In genomic region chr11:19005007-19005912, GRCm38 (mm10) we compare ENCODE assay signal across 22 mouse cellular contexts. TPM values are rescaled to one million over a fixed set of nuclear protein-coding genes. Genes with fewer than 3 reads are reported as not detected.
DNase-seq lines count a peak whose midpoint lies in the region; ATAC-seq and TF ChIP-seq lines count a peak whose summit lies in the region.
"Had no signal": no experiment of that assay in that cellular context is flagged by ENCODE, and none has a peak within 500 bp of the region (broad histone marks: within the 10 kb centered on the region; RNA-seq: fewer than 3 reads in every experiment).

No protein-coding gene starts in this region.

- peaks cover 42% of the 10 kb centered on the region for H3K4me1 ChIP-seq in hindbrain, embryonic 14.5 days (replicated peaks; ENCODE audit: control insufficient read depth, insufficient read depth, low read length)
- H3K4me1 ChIP-seq in hindbrain, embryonic 12.5 days: peaks cover 29% of the 10 kb centered on the region
- peaks cover 24% of the 10 kb centered on the region for H3K4me1 ChIP-seq in lung, embryonic 15.5 days
- peaks cover 2% of the 10 kb centered on the region for H3K4me1 ChIP-seq in lung, adult 2 months (ENCODE audit: control insufficient read depth, insufficient read depth, low read length)
- peaks cover 16% of the 10 kb centered on the region; the same call in 1 of the 2 replicates for H3K4me1 ChIP-seq in hindbrain, postnatal 0 days (ENCODE audit: insufficient read depth, low read length)
- peaks cover 31% of the 10 kb centered on the region for H3K4me1 ChIP-seq in stomach, embryonic 16.5 days (ENCODE audit: control insufficient read depth, insufficient read depth, low read length)
- H3K4me1 ChIP-seq: liver, embryonic 15.5 days had no signal

- no peak for TF ChIP-seq CTCF in lung, adult 2 months (IDR thresholded peaks at IDR 0.05; ENCODE audit: insufficient read depth, low read length)
- no peak for TF ChIP-seq CTCF in hindbrain, postnatal 0 days (IDR thresholded peaks at IDR 0.05; ENCODE audit: low read depth)

- no peak overlapping the region for H3K9ac ChIP-seq in hindbrain, embryonic 14.5 days
- H3K9ac ChIP-seq in hindbrain, embryonic 12.5 days: no peak overlapping the region
- H3K9ac ChIP-seq in lung, embryonic 15.5 days: no peak overlapping the region
- H3K9ac ChIP-seq in hindbrain, postnatal 0 days (replicated peaks; ENCODE audit: low read length): no peak overlapping the region
- H3K9ac ChIP-seq in stomach, embryonic 16.5 days (ENCODE audit: low read length): no peak overlapping the region
- H3K9ac ChIP-seq: heart, embryonic 13.5 days; liver, embryonic 15.5 days had no signal

- peak overlapping the region; percentile 93 for H3K4me2 ChIP-seq in hindbrain, embryonic 14.5 days (replicated peaks)
- H3K4me2 ChIP-seq in hindbrain, embryonic 12.5 days (replicated peaks): no peak overlapping the region
- no peak overlapping the region for H3K4me2 ChIP-seq in lung, embryonic 15.5 days
- H3K4me2 ChIP-seq in hindbrain, postnatal 0 days (ENCODE audit: low read depth, low read length): 0 out of 2 replicates have a peak overlapping the region, but pooled peaks have one; percentile 78
- H3K4me2 ChIP-seq in stomach, embryonic 16.5 days (ENCODE audit: low read depth, low read length): no peak overlapping the region
- H3K4me2 ChIP-seq: heart, embryonic 13.5 days; liver, embryonic 15.5 days had no signal

- no peak for TF ChIP-seq POLR2A in lung, adult 2 months (IDR thresholded peaks at IDR 0.05; ENCODE audit: borderline replicate concordance, extremely low read depth, low read depth, low read length)

- peaks cover 41% of the 10 kb centered on the region for H3K36me3 ChIP-seq in hindbrain, embryonic 14.5 days (replicated peaks; ENCODE audit: control insufficient read depth, insufficient read depth)
- peaks cover 25% of the 10 kb centered on the region for H3K36me3 ChIP-seq in hindbrain, embryonic 12.5 days
- H3K36me3 ChIP-seq in lung, embryonic 15.5 days: peaks cover 13% of the 10 kb centered on the region
- no peaks in the 10 kb centered on the region for H3K36me3 ChIP-seq in hindbrain, postnatal 0 days (ENCODE audit: insufficient read depth, low read length)
- H3K36me3 ChIP-seq in stomach, embryonic 16.5 days (ENCODE audit: control insufficient read depth, insufficient read depth, low read length): 0 out of 2 replicates have a peak, but pooled peaks cover 5% of the 10 kb centered on the region
- H3K36me3 ChIP-seq: liver, embryonic 15.5 days; neural tube, embryonic 15.5 days had no signal

- DNase-seq in hindbrain, embryonic 14.5 days (ENCODE audit: low spot score): no peak
- DNase-seq in lung, adult 2 months: no peak
- no peak for DNase-seq in hindbrain, postnatal 0 days (ENCODE audit: low spot score)
- DNase-seq in adrenal gland, adult 8-10 months: no peak
- DNase-seq: cerebellum, adult 11 months; cerebellum, adult 9-11 months; gastrocnemius, postnatal 10 days; heart, postnatal 14 days; left cerebral cortex, postnatal 4 days; liver; right cerebral cortex, adult 18-20 months; right cerebral cortex, postnatal 4 days had no signal

- H3K27ac ChIP-seq in hindbrain, embryonic 14.5 days: peak overlapping the region; percentile 39; the same call in 1 of the 2 replicates
- H3K27ac ChIP-seq in hindbrain, embryonic 12.5 days: no peak overlapping the region
- peak overlapping the region; percentile 92 for H3K27ac ChIP-seq in lung, embryonic 15.5 days
- no peak overlapping the region for H3K27ac ChIP-seq in hindbrain, postnatal 0 days
- H3K27ac ChIP-seq in stomach, embryonic 16.5 days (ENCODE audit: low read length): peak overlapping the region; percentile 64; the same call in 1 of the 2 replicates
- H3K27ac ChIP-seq: liver, embryonic 15.5 days; macrophage had no signal

- 78% methylated on average over 9 of the region's 9 CpGs for WGBS in hindbrain, embryonic 14.5 days
- WGBS in hindbrain, embryonic 12.5 days: 88% methylated on average over 9 of the region's 9 CpGs
- whole genome bisulfite sequencing in lung, embryonic 15.5 days: 34% methylated on average over 9 of the region's 9 CpGs
- 63% methylated on average over 9 of the region's 9 CpGs for WGBS in lung, adult 2 months
- WGBS in hindbrain, postnatal 0 days: 69% methylated on average over 9 of the region's 9 CpGs
- WGBS in stomach, embryonic 16.5 days: 44% methylated on average over 9 of the region's 9 CpGs

- ATAC-seq in hindbrain, embryonic 14.5 days (ENCODE audit: low FRiP score): no peak
- ATAC-seq in hindbrain, embryonic 12.5 days (ENCODE audit: low FRiP score): no peak
- ATAC-seq in lung, embryonic 15.5 days (ENCODE audit: borderline replicate concordance, extremely low read depth, low FRiP score, low TSS enrichment): peak; percentile 77
- no peak for ATAC-seq in hindbrain, postnatal 0 days
- peak; percentile 37; the same call in 1 of the 2 replicates for ATAC-seq in stomach, embryonic 16.5 days (ENCODE audit: insufficient read depth, low FRiP score)
- ATAC-seq: forebrain, embryonic 16.5 days; inflammation-experienced regulatory T-cells, adult 6 months; Patski had no signal

- H3K4me3 ChIP-seq in hindbrain, embryonic 14.5 days (replicated peaks; ENCODE audit: low read length): no peak overlapping the region
- H3K4me3 ChIP-seq in hindbrain, embryonic 12.5 days: no peak overlapping the region
- no peak overlapping the region for H3K4me3 ChIP-seq in lung, embryonic 15.5 days
- no peak overlapping the region for H3K4me3 ChIP-seq in lung, adult 2 months (replicated peaks; ENCODE audit: extremely low read depth, low read depth, low read length)
- no peak overlapping the region for H3K4me3 ChIP-seq in hindbrain, postnatal 0 days (ENCODE audit: low read length)
- H3K4me3 ChIP-seq in stomach, embryonic 16.5 days (replicated peaks; ENCODE audit: low read length): no peak overlapping the region
- H3K4me3 ChIP-seq: heart, embryonic 13.5 days; liver, embryonic 15.5 days; neural tube, embryonic 15.5 days had no signal

- H3K9me3 ChIP-seq in hindbrain, embryonic 14.5 days (ENCODE audit: control insufficient read depth, low read length): no peaks in the 10 kb centered on the region
- no peaks in the 10 kb centered on the region for H3K9me3 ChIP-seq in hindbrain, embryonic 12.5 days (replicated peaks)
- H3K9me3 ChIP-seq in lung, embryonic 15.5 days: no peaks in the 10 kb centered on the region
- H3K9me3 ChIP-seq in hindbrain, postnatal 0 days (ENCODE audit: low read length): no peaks in the 10 kb centered on the region
- H3K9me3 ChIP-seq in stomach, embryonic 16.5 days (replicated peaks; ENCODE audit: control insufficient read depth, low read length): no peaks in the 10 kb centered on the region
- H3K9me3 ChIP-seq: heart, embryonic 13.5 days; liver, embryonic 15.5 days; neural tube, embryonic 15.5 days had no signal

- no peaks in the 10 kb centered on the region for H3K27me3 ChIP-seq in hindbrain, embryonic 14.5 days (ENCODE audit: control insufficient read depth, insufficient read depth, low read length)
- no peaks in the 10 kb centered on the region for H3K27me3 ChIP-seq in hindbrain, embryonic 12.5 days
- 0 out of 2 replicates have a peak, but pooled peaks cover 3% of the 10 kb centered on the region for H3K27me3 ChIP-seq in lung, embryonic 15.5 days
- no peaks in the 10 kb centered on the region for H3K27me3 ChIP-seq in hindbrain, postnatal 0 days (ENCODE audit: insufficient read depth, low read length)
- H3K27me3 ChIP-seq in stomach, embryonic 16.5 days (ENCODE audit: control insufficient read depth, insufficient read depth, low read length): no peaks in the 10 kb centered on the region
- H3K27me3 ChIP-seq: heart, embryonic 13.5 days; liver, embryonic 15.5 days; neural tube, embryonic 15.5 days; Patski had no signal

RNA-seq across cellular contexts. Expression of gene Meis1, which starts 13.5 kb away (rescaled TPM):
- 171 and 178 TPM in 2 replicates for polyA plus RNA-seq in hindbrain, embryonic 14.5 days (2014; fragmentation: Nextera tagmentation; extraction: Ambion mirVana)
- 173 and 204 TPM in 2 replicates for polyA plus RNA-seq in hindbrain, embryonic 12.5 days (2016; fragmentation: Nextera tagmentation; extraction: Ambion mirVana)
- 112 and 116 TPM in 2 replicates for polyA plus RNA-seq in lung, embryonic 15.5 days (2015; fragmentation: Nextera tagmentation; extraction: Ambion mirVana)
- polyA plus RNA-seq in lung, adult 2 months (2012; rRNA removed): 26.0 and 31.3 TPM in 2 replicates
- 89.3 and 99.4 TPM in 2 replicates for total RNA-seq in hindbrain, postnatal 0 days (2014; rRNA removed)
- polyA plus RNA-seq in hindbrain, postnatal 0 days (2015; fragmentation: Nextera tagmentation; extraction: Ambion mirVana): 112 and 114 TPM in 2 replicates
- 143 and 153 TPM in 2 replicates for polyA plus RNA-seq in stomach, embryonic 16.5 days (2015; fragmentation: Nextera tagmentation; extraction: Ambion mirVana)
- 10 to 100 TPM; 47.3 to 67.8 (median 55.1) TPM for total RNA-seq in adrenal gland, adult 8-10 months (2022)

Comparison
In these comparisons a context has a peak if more than half of its experiments do, and no peak if none do; other contexts are left out.
1. H3K27ac ChIP-seq: peak in hindbrain, embryonic 14.5 days (single experiment), lung, embryonic 15.5 days (single experiment) and stomach, embryonic 16.5 days (single experiment); none in hindbrain, embryonic 12.5 days (single experiment) and hindbrain, postnatal 0 days (single experiment).
2. H3K4me2 ChIP-seq: peak in hindbrain, embryonic 14.5 days (single experiment) and hindbrain, postnatal 0 days (single experiment); none in hindbrain, embryonic 12.5 days (single experiment), lung, embryonic 15.5 days (single experiment) and stomach, embryonic 16.5 days (single experiment).
3. ATAC-seq: peak in lung, embryonic 15.5 days (single experiment) and stomach, embryonic 16.5 days (single experiment); none in hindbrain, embryonic 14.5 days (single experiment), hindbrain, embryonic 12.5 days (single experiment) and hindbrain, postnatal 0 days (single experiment).